Mouse (Mus musculus) midbrain, embryonic 16.5 days (tissue): ENCODE measurements at regions not wholly inside any gene's neighbourhood (a gene's known extent, or its start where the extent isn't known, plus 50 kb on each side); places are given as distances from the start of the nearest gene placed in this dataset.

ENCODE experiments used
- ATAC-seq: fragments of 200-750 bp; cut with Nextera tagmentation; 2 replicates; pipeline ENCODE4 v1.8.0; 2017; ENCODE audit warnings: moderate TSS enrichment
- H3K27ac ChIP-seq: fragments of 300-500 bp; sonication (generic); 2 replicates; pipeline ENCODE4 v1.5.1; 2014; ENCODE audit warnings: mild to moderate bottlenecking, low read length, mixed read lengths
- H3K27me3 ChIP-seq: fragments of 300-500 bp; sonication (generic); 2 replicates; pipeline ENCODE4 v1.6.1; 2014; ENCODE audit warnings: low read depth, low read length, mixed read lengths; ENCODE audit not compliant: control insufficient read depth, insufficient read depth
- H3K36me3 ChIP-seq: fragments of 300-500 bp; sonication (generic); 2 replicates; pipeline ENCODE4 v1.6.1; 2014; ENCODE audit warnings: mild to moderate bottlenecking, low read length, moderate library complexity, mixed read lengths; ENCODE audit not compliant: control insufficient read depth, insufficient read depth
- H3K4me1 ChIP-seq: fragments of 300-500 bp; sonication (generic); 2 replicates; pipeline ENCODE4 v1.6.1; 2014; ENCODE audit warnings: mild to moderate bottlenecking, low read length, mixed read lengths; ENCODE audit not compliant: control insufficient read depth, insufficient read depth
- H3K4me2 ChIP-seq: fragments of 300-500 bp; sonication (generic); 2 replicates; pipeline ENCODE4 v1.6.1; 2014; ENCODE audit warnings: mild to moderate bottlenecking, low read length, mixed read lengths
- H3K4me3 ChIP-seq: fragments of 300-500 bp; sonication (generic); 2 replicates; pipeline ENCODE4 v1.5.1; 2014; ENCODE audit warnings: low read depth, mild to moderate bottlenecking, low read length, moderate library complexity, mixed read lengths
- H3K9ac ChIP-seq: fragments of 300-500 bp; sonication (generic); 2 replicates; pipeline ENCODE4 v1.6.1; 2014; ENCODE audit warnings: low read depth, low read length, mixed read lengths
- H3K9me3 ChIP-seq: fragments of 300-500 bp; sonication (generic); replicated peaks from 2 replicates; pipeline ENCODE4 v1.6.1; 2014; ENCODE audit warnings: mild to moderate bottlenecking, low read length, mixed read lengths; ENCODE audit not compliant: control insufficient read depth, poor library complexity, severe bottlenecking
- WGBS: fragments of 180-500 bp; shearing (Covaris S2); extraction: QIAGEN DNeasy Blood & Tissue Kit; methylation state at CpG from one replicate; pipeline ENCODE4 v1.1.7; 2014; 5-methylcytosine and 5-hydroxymethylcytosine counted together

DNA sequence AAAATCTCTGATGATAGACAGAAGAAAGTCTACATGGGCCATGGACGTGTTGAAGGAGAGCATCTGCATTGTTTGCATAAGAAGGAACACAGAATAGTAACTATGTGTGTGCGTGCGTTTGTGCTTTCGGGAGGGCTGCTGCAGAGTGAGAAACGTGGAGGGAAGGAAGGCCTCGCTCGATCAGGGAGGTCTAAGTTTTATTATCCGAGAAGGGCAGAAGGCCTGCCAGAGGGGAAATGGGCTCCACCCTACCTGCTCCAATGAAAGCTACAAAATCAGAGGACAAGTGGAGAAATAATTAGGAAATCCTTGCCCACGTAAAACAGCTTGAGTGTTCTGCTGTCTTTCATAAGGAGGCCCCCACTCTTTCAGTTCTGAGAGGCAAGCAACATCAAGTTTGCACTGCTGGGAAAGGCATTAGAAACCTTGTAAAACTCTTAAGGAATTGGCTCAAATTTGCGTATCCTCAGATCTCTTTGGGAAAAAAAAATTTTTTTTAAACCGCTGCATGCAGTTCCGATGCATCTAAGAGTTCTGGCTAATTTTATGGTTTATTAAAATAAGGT, 261.7 kb upstream of the Prickle1 start:
- H3K9me3 ChIP-seq = no peaks in the 10 kb centered on the region; the same call in 1 of the 2 replicates
- no peaks in the 10 kb centered on the region for H3K4me1 ChIP-seq
- H3K9ac ChIP-seq = no peak overlapping the region
- no peak overlapping the region for H3K27ac ChIP-seq
- H3K27me3 ChIP-seq = no peaks in the 10 kb centered on the region
- no peaks in the 10 kb centered on the region for H3K36me3 ChIP-seq
- no peak overlapping the region for H3K4me3 ChIP-seq
- H3K4me2 ChIP-seq = no peak overlapping the region
- no peak for ATAC-seq
- 87% methylated on average over 12 of the region's 12 CpGs for WGBS

DNA sequence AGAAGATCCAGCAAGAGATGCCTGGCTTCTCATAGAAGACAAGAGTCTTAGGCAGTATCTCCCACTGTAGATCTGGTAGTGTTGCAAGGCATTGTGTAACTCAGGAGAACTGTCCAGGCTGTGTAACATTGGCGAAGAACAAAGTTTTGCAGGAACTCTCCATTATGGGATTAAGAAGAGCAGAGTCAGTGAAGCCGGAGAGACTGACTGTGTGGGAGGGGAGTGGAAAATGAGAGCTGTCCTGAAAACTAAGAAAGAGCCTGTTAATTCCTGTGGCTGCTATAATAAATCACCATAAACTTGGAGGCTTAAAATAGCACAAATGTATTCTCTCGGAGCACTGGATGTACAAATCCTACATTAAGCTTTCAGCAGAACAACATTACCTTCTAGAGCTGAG, 257.5 kb upstream of the Prickle1 start:
- Histone ChIP-seq H3K9me3 (no peaks in the 10 kb centered on the region; the same call in 1 of the 2 replicates), H3K4me3 (no peak overlapping the region)
- WGBS = 87% methylated on average over 3 of the region's 3 CpGs

DNA sequence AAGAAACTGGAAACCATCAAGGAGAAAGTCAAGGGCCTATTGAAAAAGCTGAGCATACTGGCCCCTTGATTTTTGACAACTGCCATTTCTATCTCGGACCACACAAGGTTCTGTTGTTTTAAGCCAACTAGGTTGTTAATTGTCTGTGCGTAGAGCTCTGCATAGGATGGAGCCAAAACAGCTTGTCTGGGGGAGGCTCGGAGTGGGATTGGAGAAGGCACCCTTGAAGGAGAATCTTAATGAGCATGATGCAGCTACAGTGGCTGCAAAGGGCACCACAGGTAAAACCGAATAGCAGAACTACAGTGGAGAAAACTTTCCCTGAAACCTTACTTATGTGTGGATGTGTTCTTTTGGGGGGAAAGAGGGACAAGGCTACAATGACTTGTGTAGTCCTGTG, 256.4 kb upstream of the Prickle1 start:
- Histone ChIP-seq H3K36me3 (no peaks in the 10 kb centered on the region), H3K4me1 (no peaks in the 10 kb centered on the region), H3K4me2 (no peak overlapping the region), H3K9ac (no peak overlapping the region), H3K27ac (no peak overlapping the region), H3K4me3 (no peak overlapping the region), H3K9me3 (no peaks in the 10 kb centered on the region; the same call in 1 of the 2 replicates), H3K27me3 (no peaks in the 10 kb centered on the region)
- no peak for ATAC-seq
- 94% methylated on average over 4 of the region's 4 CpGs for WGBS

More for the DNA sequence above, 257.5 kb upstream of the Prickle1 start:
- H3K4me1 ChIP-seq = no peaks in the 10 kb centered on the region
- no peaks in the 10 kb centered on the region for H3K27me3 ChIP-seq
- no peaks in the 10 kb centered on the region for H3K36me3 ChIP-seq
- no peak overlapping the region for H3K4me2 ChIP-seq
- no peak for ATAC-seq
- no peak overlapping the region for H3K9ac ChIP-seq
- no peak overlapping the region for H3K27ac ChIP-seq

DNA sequence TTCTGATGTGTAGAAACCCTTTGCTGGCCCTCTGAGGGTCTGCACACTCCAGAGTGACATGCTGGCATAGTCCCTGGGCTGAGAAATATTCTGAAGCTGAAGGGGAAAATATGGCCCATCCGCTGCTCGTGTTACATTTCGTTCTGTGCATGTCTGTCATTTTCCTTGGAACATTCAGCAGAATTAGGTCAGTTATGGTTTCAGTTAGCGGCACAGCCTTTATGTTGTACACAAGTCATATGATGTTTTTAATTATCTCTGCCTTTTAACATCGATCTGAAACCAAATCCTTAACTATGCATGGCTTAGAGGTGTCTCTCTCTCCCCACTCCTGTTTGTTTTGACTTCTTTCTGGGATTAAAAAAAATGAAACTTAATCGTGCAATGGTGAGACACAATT, 254.7 kb upstream of the Prickle1 start:
- Histone ChIP-seq H3K4me2 (no peak overlapping the region), H3K4me1 (no peaks in the 10 kb centered on the region), H3K9me3 (no peaks in the 10 kb centered on the region; the same call in 1 of the 2 replicates), H3K27me3 (no peaks in the 10 kb centered on the region), H3K36me3 (no peaks in the 10 kb centered on the region), H3K9ac (no peak overlapping the region), H3K27ac (no peak overlapping the region), H3K4me3 (no peak overlapping the region)
- no peak for ATAC-seq
- WGBS = 80% methylated on average over 6 of the region's 6 CpGs

DNA sequence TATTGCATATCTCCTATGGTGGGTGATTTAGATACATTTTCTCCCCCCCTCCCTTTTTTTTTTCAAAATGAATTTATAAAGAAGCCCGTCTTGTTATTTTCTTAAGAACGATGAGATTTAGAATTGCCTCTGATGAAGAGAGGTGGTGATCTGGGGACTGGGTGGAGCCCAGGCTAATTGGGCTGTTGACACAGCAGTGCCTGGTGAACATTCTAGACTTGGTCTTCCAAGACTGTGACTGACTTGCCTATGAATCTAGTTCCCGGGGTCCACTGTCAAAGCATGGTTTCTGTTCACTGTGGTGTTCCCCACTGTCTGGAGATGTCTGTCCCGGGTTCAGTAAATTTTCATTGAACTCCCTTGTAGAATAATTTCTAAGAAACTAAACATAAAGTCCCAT, 253.1 kb upstream of the Prickle1 start:
- WGBS = 94% methylated on average over 4 of the region's 4 CpGs
- Histone ChIP-seq H3K4me2 (no peak overlapping the region), H3K9me3 (no peaks in the 10 kb centered on the region), H3K27me3 (no peaks in the 10 kb centered on the region), H3K4me3 (no peak overlapping the region), H3K4me1 (no peaks in the 10 kb centered on the region), H3K9ac (no peak overlapping the region), H3K36me3 (no peaks in the 10 kb centered on the region), H3K27ac (no peak overlapping the region)
- no peak for ATAC-seq

DNA sequence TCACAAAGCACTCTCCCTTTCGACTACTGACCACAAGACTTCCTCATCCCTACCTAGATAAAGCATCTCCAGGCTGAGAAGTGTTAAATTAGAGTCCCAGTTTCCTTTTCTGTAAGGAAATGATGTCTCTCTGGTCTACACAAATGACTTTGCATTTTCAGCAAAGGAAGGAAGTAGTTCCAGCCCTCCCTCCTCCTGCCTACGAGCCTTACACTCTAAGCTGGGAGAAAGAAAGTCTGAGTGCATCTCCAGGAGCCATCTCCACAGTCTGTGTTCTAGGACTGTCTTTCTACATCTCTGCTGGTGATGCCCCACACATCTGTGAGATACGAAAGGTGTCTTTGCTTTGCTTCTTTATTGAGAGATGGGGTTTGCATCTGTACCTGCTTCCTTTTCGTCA, 251.1 kb upstream of the Prickle1 start:
- Histone ChIP-seq H3K4me1 (no peaks in the 10 kb centered on the region), H3K4me2 (no peak overlapping the region), H3K36me3 (no peaks in the 10 kb centered on the region), H3K27ac (no peak overlapping the region), H3K4me3 (no peak overlapping the region), H3K9ac (no peak overlapping the region), H3K27me3 (no peaks in the 10 kb centered on the region), H3K9me3 (no peaks in the 10 kb centered on the region)
- ATAC-seq = no peak
- WGBS = 79% methylated on average over 4 of the region's 4 CpGs

DNA sequence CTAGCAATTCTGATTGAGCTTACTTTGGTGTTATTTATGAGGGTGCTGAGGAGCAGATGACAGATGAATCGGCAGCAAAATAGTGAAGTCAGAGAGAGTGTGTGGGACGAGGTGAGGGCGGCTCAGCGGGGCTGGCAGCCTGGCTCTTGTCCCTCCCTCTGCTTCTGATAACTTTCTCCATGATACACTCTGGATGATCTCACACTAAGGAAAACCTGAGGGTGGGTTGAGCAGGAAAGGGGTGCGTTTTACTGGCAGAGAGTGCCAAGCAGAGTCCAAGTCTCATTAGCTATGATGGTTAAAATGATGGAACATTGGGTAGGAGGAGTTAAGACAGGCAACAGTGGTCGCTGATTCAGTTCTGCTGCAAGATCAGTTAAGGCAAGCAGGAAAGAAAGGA, 250.1 kb upstream of the Prickle1 start:
- Histone ChIP-seq H3K9me3 (no peaks in the 10 kb centered on the region), H3K27me3 (no peaks in the 10 kb centered on the region), H3K27ac (no peak overlapping the region), H3K9ac (no peak overlapping the region), H3K4me2 (no peak overlapping the region), H3K36me3 (no peaks in the 10 kb centered on the region), H3K4me1 (no peaks in the 10 kb centered on the region), H3K4me3 (no peak overlapping the region)
- WGBS = 93% methylated on average over 6 of the region's 6 CpGs
- no peak for ATAC-seq

DNA sequence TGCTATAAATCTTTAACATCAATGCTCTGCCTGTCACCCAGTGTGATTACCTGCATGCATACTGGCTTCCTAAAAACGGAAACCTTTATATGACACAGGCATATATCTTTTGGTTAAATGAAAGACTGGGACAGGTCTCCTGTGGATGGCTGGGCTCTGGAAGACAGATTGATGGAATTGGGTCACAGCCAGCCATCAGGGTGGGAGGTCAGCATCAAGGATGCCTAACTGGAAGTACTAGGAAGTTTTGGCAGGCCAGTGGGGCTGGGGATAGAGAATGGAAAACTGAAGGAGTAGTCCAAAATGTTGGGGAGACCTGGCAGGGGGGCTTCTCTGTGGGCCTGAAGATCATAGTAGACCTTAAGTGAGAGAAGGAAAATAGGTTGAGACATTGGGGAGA, 237.3 kb upstream of the Prickle1 start:
- no peak overlapping the region for H3K27ac ChIP-seq
- no peak overlapping the region for H3K9ac ChIP-seq
- H3K4me3 ChIP-seq = no peak overlapping the region
- no peaks in the 10 kb centered on the region for H3K36me3 ChIP-seq
- H3K4me2 ChIP-seq = no peak overlapping the region
- no peak for ATAC-seq
- H3K27me3 ChIP-seq = no peaks in the 10 kb centered on the region
- 94% methylated on average over 1 of the region's 1 CpGs for WGBS
- no peaks in the 10 kb centered on the region for H3K9me3 ChIP-seq
- H3K4me1 ChIP-seq = no peaks in the 10 kb centered on the region

DNA sequence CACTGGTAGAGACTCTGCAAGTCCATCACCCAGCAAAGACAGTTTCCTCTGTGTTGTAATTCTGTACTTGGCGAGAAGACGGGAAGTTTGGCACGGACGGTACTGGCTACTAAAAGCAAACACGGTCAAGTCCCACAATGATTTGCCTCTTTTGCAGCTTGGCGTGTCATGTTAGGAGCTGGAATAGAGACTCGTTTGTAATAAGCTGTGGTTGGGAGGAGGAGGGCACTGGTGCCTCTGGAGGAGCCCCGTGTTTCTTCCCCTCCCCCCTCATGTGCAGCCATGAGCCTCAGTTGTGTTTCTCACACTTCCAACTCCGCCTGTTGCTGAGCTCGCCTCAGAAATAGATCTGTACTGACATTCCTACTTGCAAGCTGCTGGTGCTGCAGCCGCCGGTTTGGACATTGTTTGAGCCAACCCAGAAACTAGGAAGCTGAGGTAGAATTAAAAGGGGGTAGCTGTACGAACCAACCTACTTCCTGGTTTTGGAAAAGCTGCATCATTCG, 236.8 kb upstream of the Prickle1 start:
- Histone ChIP-seq H3K9ac (no peak overlapping the region), H3K4me1 (no peaks in the 10 kb centered on the region), H3K27ac (no peak overlapping the region), H3K36me3 (no peaks in the 10 kb centered on the region), H3K9me3 (no peaks in the 10 kb centered on the region), H3K4me2 (no peak overlapping the region), H3K27me3 (no peaks in the 10 kb centered on the region), H3K4me3 (no peak overlapping the region)
- no peak for ATAC-seq
- 89% methylated on average over 14 of the region's 14 CpGs for WGBS
